Mouse (Mus musculus) heart, embryonic 16.5 days (tissue): ENCODE measurements around the gene Dlg2. TPM values are rescaled to one million over a fixed set of nuclear protein-coding genes. Genes with fewer than 3 reads are reported as not detected.

Source experiments
- ATAC-seq: fragments of 200-750 bp; cut with Nextera tagmentation; replicated peaks from 2 replicates; pipeline ENCODE4 v1.8.0; 2017; ENCODE audit warnings: moderate number of reproducible peaks; ENCODE audit not compliant: insufficient read depth, low FRiP score; ENCODE audit errors: extremely low read depth
- H3K27ac ChIP-seq: fragments of 300-500 bp; sonication (generic); 2 replicates; pipeline ENCODE4 v1.5.1; 2014; ENCODE audit warnings: mild to moderate bottlenecking, low read length, control low read depth, moderate library complexity
- H3K27me3 ChIP-seq: fragments of 300-500 bp; sonication (generic); 2 replicates; pipeline ENCODE4 v1.6.1; 2014; ENCODE audit warnings: low read length, mixed read lengths; ENCODE audit not compliant: control insufficient read depth, insufficient read depth
- H3K36me3 ChIP-seq: fragments of 300-500 bp; sonication (generic); 2 replicates; pipeline ENCODE4 v1.6.1; 2014; ENCODE audit not compliant: control insufficient read depth, insufficient read depth
- H3K4me1 ChIP-seq: fragments of 300-500 bp; sonication (generic); 2 replicates; pipeline ENCODE4 v1.6.1; 2014; ENCODE audit warnings: low read length, mixed read lengths; ENCODE audit not compliant: control insufficient read depth, insufficient read depth
- H3K4me2 ChIP-seq: fragments of 300-500 bp; sonication (generic); 2 replicates; pipeline ENCODE4 v1.6.1; 2014; ENCODE audit warnings: low read depth, mild to moderate bottlenecking, control low read depth, low read length
- H3K4me3 ChIP-seq: fragments of 300-500 bp; sonication (generic); 2 replicates; pipeline ENCODE4 v1.5.1; 2014; ENCODE audit warnings: mild to moderate bottlenecking, control low read depth, low read length
- H3K9ac ChIP-seq: fragments of 300-500 bp; sonication (generic); 2 replicates; pipeline ENCODE4 v1.6.1; 2014; ENCODE audit warnings: low read length, control low read depth
- H3K9me3 ChIP-seq: fragments of 300-500 bp; sonication (generic); replicated peaks from 2 replicates; pipeline ENCODE4 v1.6.1; 2016; ENCODE audit warnings: low read length; ENCODE audit not compliant: control insufficient read depth
- WGBS: fragments of 180-500 bp; shearing (Covaris S2); extraction: QIAGEN DNeasy Blood & Tissue Kit; methylation state at CpG from one replicate; pipeline ENCODE4 v1.1.7; 2014; 5-methylcytosine and 5-hydroxymethylcytosine counted together
- polyA plus RNA-seq: library from polyadenylated mRNA; unstranded; fragments of >200 nt; fragmentation: Nextera tagmentation; extraction: Ambion mirVana; gene quantifications from 2 replicates; pipeline ENCODE4 v1.2.1, GENCODE M21; 2015

Dlg2 gene
- polyA plus RNA-seq, 1 experiment from 2014 or later = 7.7 TPM

DNA sequence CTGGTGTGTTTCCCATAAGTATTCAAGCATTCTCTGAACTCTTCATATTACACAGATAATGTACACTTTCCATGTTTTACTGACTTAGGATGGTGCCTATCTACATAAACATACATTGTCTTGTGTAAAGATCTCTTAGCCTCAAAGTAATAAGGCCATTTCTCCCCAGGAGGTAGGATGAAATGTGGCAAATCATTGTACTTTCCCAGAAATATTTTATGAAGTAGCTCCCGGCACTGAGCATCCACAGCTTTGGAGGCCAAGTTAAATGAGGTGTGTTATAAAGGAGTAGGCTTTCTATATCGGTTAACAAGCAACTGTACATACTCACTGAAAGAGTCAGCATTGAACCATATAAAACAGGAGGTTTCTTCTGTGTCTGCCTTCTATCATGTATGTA, 1960.7 kb downstream of the Dlg2 start:
- H3K4me2 ChIP-seq = no peak overlapping the region
- no peaks in the 10 kb centered on the region for H3K27me3 ChIP-seq
- no peak for ATAC-seq
- no peak overlapping the region for H3K4me3 ChIP-seq
- 85% methylated on average over 2 of the region's 2 CpGs for WGBS
- no peaks in the 10 kb centered on the region for H3K4me1 ChIP-seq
- H3K27ac ChIP-seq = no peak overlapping the region
- no peaks in the 10 kb centered on the region for H3K36me3 ChIP-seq
- H3K9ac ChIP-seq = no peak overlapping the region
- no peaks in the 10 kb centered on the region for H3K9me3 ChIP-seq

DNA sequence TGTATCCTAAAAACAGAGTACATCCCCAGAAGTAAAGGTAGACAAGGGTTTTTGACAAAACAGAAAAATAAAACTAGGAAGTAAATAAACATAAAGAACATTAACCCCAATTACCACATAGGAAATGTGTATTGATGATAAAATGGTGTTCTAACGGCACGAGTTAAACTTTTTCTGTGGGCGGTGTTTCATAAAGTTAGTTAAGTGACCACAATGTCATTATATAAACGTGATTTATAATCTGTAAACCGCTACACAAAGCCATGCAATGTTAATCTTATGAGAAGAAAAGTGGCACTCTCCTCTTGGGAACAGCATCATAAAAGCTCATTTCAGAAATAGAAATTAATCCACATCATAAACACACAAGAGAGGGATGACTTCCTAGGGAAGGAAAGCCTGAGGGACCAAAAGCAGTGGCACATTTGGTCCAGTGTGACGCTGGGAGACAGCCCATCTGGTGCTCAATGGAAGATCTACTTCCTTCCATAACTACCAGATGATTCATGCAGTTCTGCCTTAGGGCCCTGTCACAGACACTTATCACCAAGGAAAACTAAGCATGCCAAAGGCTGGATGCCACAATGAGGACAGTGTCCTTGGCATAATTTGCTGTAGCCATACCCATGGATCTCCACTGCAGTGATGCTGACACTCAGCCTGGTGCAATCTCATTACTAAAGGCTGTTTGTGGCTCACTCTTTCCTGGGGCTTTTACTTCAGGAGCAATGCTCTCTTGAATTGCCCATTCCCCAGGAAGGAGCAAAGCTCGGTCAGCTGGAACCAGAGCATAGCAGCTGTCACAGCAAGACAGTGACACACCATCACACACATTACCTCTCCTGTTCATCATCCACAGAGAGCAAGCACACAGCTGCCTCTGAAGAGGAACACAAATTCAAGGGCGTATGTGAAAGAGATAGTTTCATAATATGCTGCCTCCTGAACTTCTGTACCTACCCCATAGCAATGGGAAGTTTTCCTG, 1963.3 kb downstream of the Dlg2 start:
- H3K9me3 ChIP-seq = no peaks in the 10 kb centered on the region
- no peak overlapping the region for H3K4me3 ChIP-seq
- no peak overlapping the region for H3K4me2 ChIP-seq
- H3K27ac ChIP-seq = no peak overlapping the region
- no peaks in the 10 kb centered on the region for H3K27me3 ChIP-seq
- H3K36me3 ChIP-seq = no peaks in the 10 kb centered on the region
- ATAC-seq = no peak
- H3K4me1 ChIP-seq = no peaks in the 10 kb centered on the region
- H3K9ac ChIP-seq = no peak overlapping the region
- 75% methylated on average over 8 of the region's 8 CpGs for WGBS

- H3K9me3 ChIP-seq = no peaks in the 10 kb centered on the region
- ATAC-seq = no peak
These were observed 1965.1 kb downstream of the Dlg2 start for GRCm38 (mm10) chr7:92441611-92442010.

DNA sequence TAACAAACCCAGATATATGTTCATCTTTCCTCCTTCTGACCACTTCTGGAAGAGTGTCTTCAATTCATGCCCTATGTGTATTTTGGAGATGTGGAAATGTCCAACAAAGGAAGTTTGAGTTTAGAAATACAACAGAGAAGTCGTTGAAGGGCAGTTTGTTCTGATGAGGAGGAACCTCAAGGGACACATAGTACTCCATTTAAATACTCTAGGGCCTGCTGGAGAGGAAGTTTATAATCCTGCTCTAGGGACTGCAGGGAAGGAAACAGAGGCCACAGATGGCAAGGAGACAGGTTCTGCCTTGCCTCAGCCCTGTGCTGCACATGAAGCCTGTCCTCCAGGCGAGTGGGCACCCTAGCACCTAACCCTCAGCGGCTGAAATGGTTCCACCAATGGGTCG, 1965.6 kb downstream of the Dlg2 start:
- no peaks in the 10 kb centered on the region for H3K9me3 ChIP-seq
- H3K4me2 ChIP-seq = no peak overlapping the region
- H3K9ac ChIP-seq = no peak overlapping the region
- H3K4me3 ChIP-seq = no peak overlapping the region
- no peaks in the 10 kb centered on the region for H3K36me3 ChIP-seq
- 77% methylated on average over 4 of the region's 4 CpGs for WGBS
- H3K4me1 ChIP-seq = no peaks in the 10 kb centered on the region
- no peak overlapping the region for H3K27ac ChIP-seq
- no peaks in the 10 kb centered on the region for H3K27me3 ChIP-seq
- ATAC-seq = no peak

More at GRCm38 (mm10) chr7:92441611-92442010, 1965.1 kb downstream of the Dlg2 start:
- Histone ChIP-seq H3K27ac (no peak overlapping the region), H3K4me3 (no peak overlapping the region), H3K4me1 (no peaks in the 10 kb centered on the region), H3K27me3 (no peaks in the 10 kb centered on the region), H3K36me3 (no peaks in the 10 kb centered on the region), H3K9ac (no peak overlapping the region), H3K4me2 (no peak overlapping the region)

GRCm38 (mm10) chr7:92447938-92448337, 1971.5 kb downstream of the Dlg2 start:
- WGBS = 52% methylated on average over 6 of the region's 6 CpGs
- H3K4me2 ChIP-seq = no peak overlapping the region
- no peaks in the 10 kb centered on the region for H3K36me3 ChIP-seq
- H3K4me1 ChIP-seq = no peaks in the 10 kb centered on the region
- ATAC-seq = no peak
- no peak overlapping the region for H3K27ac ChIP-seq
- H3K4me3 ChIP-seq = no peak overlapping the region
- no peak overlapping the region for H3K9ac ChIP-seq
- no peaks in the 10 kb centered on the region for H3K27me3 ChIP-seq
- H3K9me3 ChIP-seq = no peaks in the 10 kb centered on the region

DNA sequence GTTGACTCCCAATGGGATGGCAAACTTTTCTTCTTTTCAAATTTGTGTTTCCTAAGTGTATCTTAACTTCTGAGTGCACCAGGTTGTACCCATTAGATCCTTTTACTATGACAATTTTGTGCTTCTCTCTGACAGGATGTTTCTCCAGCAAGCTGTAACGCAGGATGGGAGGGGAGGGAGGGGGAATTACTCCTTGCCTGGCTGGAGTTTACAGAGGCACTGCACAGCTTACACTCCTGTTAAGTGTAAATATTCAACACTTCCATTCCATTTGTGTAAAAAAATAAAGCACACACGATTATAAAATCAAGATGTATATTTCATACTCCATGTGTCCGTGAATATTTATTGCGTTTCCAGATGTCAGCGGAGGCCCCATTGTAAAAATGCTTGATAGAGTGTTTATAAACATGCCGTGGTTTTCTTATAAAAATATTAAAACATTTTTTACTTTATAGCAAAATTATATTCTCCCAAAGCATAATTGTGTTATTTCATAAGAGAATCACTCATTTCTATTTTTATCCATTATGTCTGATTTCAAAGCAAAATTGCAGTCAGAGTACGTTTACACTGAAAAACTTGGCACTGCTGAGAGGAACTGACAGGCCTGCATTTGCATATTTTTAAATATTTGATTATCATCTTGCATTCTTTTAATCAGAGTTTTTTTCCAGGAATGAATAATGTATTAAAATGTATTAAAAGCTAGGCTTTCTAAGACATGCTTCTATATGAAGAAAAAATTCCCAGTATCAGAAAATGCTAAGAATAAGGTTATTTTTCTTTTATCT, 1972.5 kb downstream of the Dlg2 start:
- H3K27me3 ChIP-seq = no peaks in the 10 kb centered on the region
- no peak overlapping the region for H3K27ac ChIP-seq
- no peak for ATAC-seq
- H3K9ac ChIP-seq = no peak overlapping the region
- H3K4me2 ChIP-seq = no peak overlapping the region
- H3K36me3 ChIP-seq = no peaks in the 10 kb centered on the region
- H3K9me3 ChIP-seq = no peaks in the 10 kb centered on the region
- H3K4me1 ChIP-seq = no peaks in the 10 kb centered on the region
- WGBS = 71% methylated on average over 7 of the region's 7 CpGs
- no peak overlapping the region for H3K4me3 ChIP-seq

DNA sequence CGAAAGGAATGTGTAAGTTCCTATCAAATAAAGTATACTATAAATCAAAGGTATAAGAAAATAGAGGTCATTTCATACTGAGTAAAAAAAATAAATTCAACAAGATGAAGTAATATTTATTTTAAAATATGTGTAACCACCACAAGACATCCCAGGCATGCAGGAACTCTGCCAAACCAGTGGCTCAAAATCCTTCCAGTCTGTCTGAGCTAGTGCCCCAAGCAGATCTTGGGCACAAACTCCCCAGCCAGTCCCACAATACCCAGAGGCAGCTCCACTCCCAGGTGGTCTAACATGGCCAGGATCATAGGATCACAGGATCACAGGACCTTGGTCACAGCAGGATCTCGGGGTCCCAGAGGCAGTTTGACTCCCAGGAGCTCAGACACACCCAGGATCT, 1977.7 kb downstream of the Dlg2 start:
- Histone ChIP-seq H3K27me3 (no peaks in the 10 kb centered on the region), H3K9me3 (no peaks in the 10 kb centered on the region), H3K36me3 (no peaks in the 10 kb centered on the region), H3K27ac (no peak overlapping the region), H3K4me3 (no peak overlapping the region), H3K9ac (no peak overlapping the region), H3K4me2 (no peak overlapping the region), H3K4me1 (peaks cover 19% of the 10 kb centered on the region)
- WGBS = 70% methylated on average over 2 of the region's 2 CpGs
- no peak for ATAC-seq

- Histone ChIP-seq H3K4me2 (no peak overlapping the region), H3K4me3 (no peak overlapping the region), H3K9me3 (no peaks in the 10 kb centered on the region), H3K9ac (no peak overlapping the region), H3K4me1 (peaks cover 19% of the 10 kb centered on the region), H3K27me3 (no peaks in the 10 kb centered on the region), H3K27ac (no peak overlapping the region), H3K36me3 (no peaks in the 10 kb centered on the region)
- WGBS = 27% methylated on average over 5 of the region's 5 CpGs
- ATAC-seq = no peak
These were observed 1979.5 kb downstream of the Dlg2 start for GRCm38 (mm10) chr7:92455927-92456326.

DNA sequence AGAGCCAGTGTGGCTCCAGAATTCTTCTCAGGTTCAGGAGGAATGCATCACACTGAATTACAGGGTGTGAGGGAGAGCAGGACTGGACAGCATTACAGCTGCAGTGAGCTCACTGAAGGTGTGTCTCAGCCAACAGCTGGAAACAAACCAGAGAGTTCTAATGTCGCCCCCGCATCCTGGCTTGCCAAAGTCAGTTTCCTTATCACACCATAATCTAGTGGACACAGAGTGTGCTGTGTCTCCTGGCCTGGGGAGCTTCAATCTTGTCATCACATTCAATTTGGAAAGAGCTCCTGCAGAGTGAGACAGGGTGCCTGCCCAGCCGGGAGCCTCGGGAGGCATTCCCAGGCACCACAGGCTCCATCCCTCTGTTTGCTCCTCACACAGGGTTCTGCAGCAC, 1981.3 kb downstream of the Dlg2 start:
- H3K27me3 ChIP-seq = no peaks in the 10 kb centered on the region
- WGBS = 13% methylated on average over 4 of the region's 4 CpGs
- no peaks in the 10 kb centered on the region for H3K36me3 ChIP-seq
- peak; percentile 88 for ATAC-seq
- H3K9me3 ChIP-seq = no peaks in the 10 kb centered on the region
- peaks cover 19% of the 10 kb centered on the region for H3K4me1 ChIP-seq
- H3K4me2 ChIP-seq = peak overlapping the region; percentile 21; the same call in 1 of the 2 replicates
- no peak overlapping the region for H3K9ac ChIP-seq
- peak overlapping the region; percentile 20; the same call in 1 of the 2 replicates for H3K27ac ChIP-seq
- H3K4me3 ChIP-seq = no peak overlapping the region
